Mouse (Mus musculus) lung, embryonic 15.5 days (tissue): Measurements from ENCODE around the gene Acy3. TPM values are rescaled to one million over a fixed set of nuclear protein-coding genes. Genes with fewer than 3 reads are reported as not detected.
"Not testable (repeated sequence)": the region's sequence is repeated elsewhere in the genome, so short reads cannot be mapped to it uniquely, and the experiment has no call there.

ENCODE experiments used
- ATAC-seq: fragments of 200-750 bp; cut with Nextera tagmentation; 2 replicates; pipeline ENCODE4 v1.8.0; 2017; ENCODE audit warnings: moderate number of reproducible peaks, borderline replicate concordance; ENCODE audit not compliant: low FRiP score, low TSS enrichment; ENCODE audit errors: extremely low read depth
- H3K27ac ChIP-seq: fragments of 300-500 bp; sonication (generic); 2 replicates; pipeline ENCODE4 v1.5.1; 2015; ENCODE audit warnings: moderate library complexity, mild to moderate bottlenecking, inconsistent platforms
- H3K27me3 ChIP-seq: fragments of 300-500 bp; sonication (generic); 2 replicates; pipeline ENCODE4 v1.6.1; 2015; ENCODE audit warnings: inconsistent platforms
- H3K36me3 ChIP-seq: fragments of 300-500 bp; sonication (generic); 2 replicates; pipeline ENCODE4 v1.6.1; 2015; ENCODE audit warnings: inconsistent platforms
- H3K4me1 ChIP-seq: fragments of 300-500 bp; sonication (generic); 2 replicates; pipeline ENCODE4 v1.6.1; 2015; ENCODE audit warnings: inconsistent platforms
- H3K4me2 ChIP-seq: fragments of 300-500 bp; sonication (generic); 2 replicates; pipeline ENCODE4 v1.6.1; 2015; ENCODE audit warnings: inconsistent platforms, mild to moderate bottlenecking, moderate library complexity
- H3K4me3 ChIP-seq: fragments of 300-500 bp; sonication (generic); 2 replicates; pipeline ENCODE4 v1.5.1; 2015; ENCODE audit warnings: mild to moderate bottlenecking, inconsistent platforms
- H3K9ac ChIP-seq: fragments of 300-500 bp; sonication (generic); 2 replicates; pipeline ENCODE4 v1.6.1; 2015; ENCODE audit warnings: inconsistent platforms
- H3K9me3 ChIP-seq: fragments of 300-500 bp; sonication (generic); 2 replicates; pipeline ENCODE4 v1.6.1; 2016; ENCODE audit warnings: inconsistent platforms
- WGBS: fragments of 180-500 bp; shearing (Covaris S2); methylation state at CpG from one replicate; pipeline ENCODE4 v1.1.7; 2015; 5-methylcytosine and 5-hydroxymethylcytosine counted together
- polyA plus RNA-seq: library from polyadenylated mRNA; unstranded; fragments of >200 nt; fragmentation: Nextera tagmentation; extraction: Ambion mirVana; gene quantifications from 2 replicates; pipeline ENCODE4 v1.2.1, GENCODE M21; 2015

Gene Acy3
- polyA plus RNA-seq, 1 experiment from 2014 or later = 11.1 TPM

- no peak for ATAC-seq
- 57% methylated on average over 3 of the region's 3 CpGs for WGBS
- peaks cover 4% of the 10 kb centered on the region; the same call in 1 of the 2 replicates for H3K4me1 ChIP-seq
- no peak overlapping the region for H3K9ac ChIP-seq
- peaks cover 6% of the 10 kb centered on the region; the same call in 1 of the 2 replicates for H3K36me3 ChIP-seq
- no peaks in the 10 kb centered on the region for H3K27me3 ChIP-seq
- no peaks in the 10 kb centered on the region for H3K9me3 ChIP-seq
- H3K27ac ChIP-seq = no peak overlapping the region
- no peak overlapping the region for H3K4me3 ChIP-seq
- no peak overlapping the region for H3K4me2 ChIP-seq
Observed at GRCm38 (mm10) chr19:4033298-4033697, 46.9 kb downstream of the Acy3 start.

- peaks cover 6% of the 10 kb centered on the region; the same call in 1 of the 2 replicates for H3K36me3 ChIP-seq
- no peaks in the 10 kb centered on the region for H3K9me3 ChIP-seq
- H3K27ac ChIP-seq = no peak overlapping the region
- no peak overlapping the region for H3K4me2 ChIP-seq
- no peak for ATAC-seq
- 44% methylated on average over 5 of the region's 5 CpGs for WGBS
- no peak overlapping the region for H3K9ac ChIP-seq
- no peaks in the 10 kb centered on the region for H3K27me3 ChIP-seq
- no peak overlapping the region for H3K4me3 ChIP-seq
- peaks cover 4% of the 10 kb centered on the region; the same call in 1 of the 2 replicates for H3K4me1 ChIP-seq
Observed at GRCm38 (mm10) chr19:4033742-4034141, 47.4 kb downstream of the Acy3 start.

- Histone ChIP-seq H3K9me3 (no peaks in the 10 kb centered on the region), H3K36me3 (peaks cover 6% of the 10 kb centered on the region; the same call in 1 of the 2 replicates), H3K27me3 (no peaks in the 10 kb centered on the region), H3K4me2 (peak overlapping the region; percentile 23; the same call in 1 of the 2 replicates), H3K4me1 (peaks cover 4% of the 10 kb centered on the region; the same call in 1 of the 2 replicates), H3K9ac (no peak overlapping the region), H3K4me3 (no peak overlapping the region), H3K27ac (no peak overlapping the region)
- ATAC-seq = no peak
- WGBS = 68% methylated on average over 12 of the region's 12 CpGs
Observed at GRCm38 (mm10) chr19:4036327-4037045, 50.1 kb downstream of the Acy3 start.

GRCm38 (mm10) chr19:4037154-4037787 is 50.9 kb downstream of the Acy3 start:
- H3K36me3 ChIP-seq, H3K4me1 ChIP-seq, H3K9me3 ChIP-seq, H3K27me3 ChIP-seq: not testable (repeated sequence)
- WGBS = 23% methylated on average over 7 of the region's 8 CpGs
- Histone ChIP-seq H3K4me2 (peak overlapping the region; percentile 74), H3K9ac (peak overlapping the region; percentile 59), H3K27ac (peak overlapping the region; percentile 77), H3K4me3 (peak overlapping the region; percentile 63)
- peak; percentile 56 for ATAC-seq

GRCm38 (mm10) chr19:4037788-4038232 is 51.4 kb downstream of the Acy3 start, which contains the start of gene Gstp1:
TSS of gene Gstp1 (minus strand) at chr19:4037985.
- ATAC-seq = peak; percentile 90; the same call in 1 of the 2 replicates
- H3K27ac ChIP-seq = peak within 1 kb of the TSS; percentile 77
- H3K36me3 ChIP-seq = peaks cover 6% of the 10 kb centered on the region; the same call in 1 of the 2 replicates
- H3K4me2 ChIP-seq = peak within 1 kb of the TSS; percentile 74
- no peaks in the 10 kb centered on the region for H3K9me3 ChIP-seq
- H3K9ac ChIP-seq = peak within 1 kb of the TSS; percentile 59
- WGBS = under 1% methylated on average over 26 of the region's 26 CpGs
- H3K4me1 ChIP-seq = peaks cover 4% of the 10 kb centered on the region; the same call in 1 of the 2 replicates
- H3K4me3 ChIP-seq = peak within 1 kb of the TSS; percentile 63
- H3K27me3 ChIP-seq = no peaks in the 10 kb centered on the region

Other genes starting within 250 kb of the Acy3 start
- 25.9 and 31.8 TPM in 2 replicates for gene Kmt5b, start 219.1 kb upstream of the Acy3 start, polyA plus RNA-seq
- 55.8 and 68.1 TPM in 2 replicates for gene Chka, start 134.8 kb upstream of the Acy3 start, polyA plus RNA-seq
- 46.6 and 53.1 TPM in 2 replicates for gene Tcirg1, start 79.4 kb upstream of the Acy3 start, polyA plus RNA-seq
- gene Ndufs8, start 73.8 kb upstream of the Acy3 start, polyA plus RNA-seq = 303 and 306 TPM in 2 replicates
- gene Aldh3b1, start 56.8 kb upstream of the Acy3 start, polyA plus RNA-seq = 3.5 and 4.6 TPM in 2 replicates
- gene Unc93b1, start 51.4 kb upstream of the Acy3 start, polyA plus RNA-seq = 18.4 and 22.3 TPM in 2 replicates
- gene Aldh3b3, start 27.9 kb upstream of the Acy3 start, polyA plus RNA-seq = 0.11 and 0.13 TPM in 2 replicates
- 1.3 and 1.5 TPM in 2 replicates for gene Aldh3b2, start 14.2 kb upstream of the Acy3 start, polyA plus RNA-seq
- gene Tbx10, start 6.2 kb downstream of the Acy3 start, polyA plus RNA-seq = not detected in 2 replicates
- gene Nudt8, start 14.0 kb downstream of the Acy3 start, polyA plus RNA-seq = 25.9 and 28.0 TPM in 2 replicates
- 2.3 and 2.4 TPM in 2 replicates for gene Gm49405, start 14.1 kb downstream of the Acy3 start, polyA plus RNA-seq
- 3.6 and 4.9 TPM in 2 replicates for gene Doc2g, start 16.7 kb downstream of the Acy3 start, polyA plus RNA-seq
- 191 and 199 TPM in 2 replicates for gene Ndufv1, start 26.2 kb downstream of the Acy3 start, polyA plus RNA-seq
- gene Gstp1, start 51.4 kb downstream of the Acy3 start, polyA plus RNA-seq = 470 and 486 TPM in 2 replicates
- gene Gstp2, start 59.5 kb downstream of the Acy3 start, polyA plus RNA-seq = 3.9 and 5.2 TPM in 2 replicates
- 0.22 and 0.83 TPM in 2 replicates for gene Gstp3, start 73.0 kb downstream of the Acy3 start, polyA plus RNA-seq
- gene Cabp2, start 95.0 kb downstream of the Acy3 start, polyA plus RNA-seq = not detected in 2 replicates
- gene Cdk2ap2, start 110.6 kb downstream of the Acy3 start, polyA plus RNA-seq = 100 and 103 TPM in 2 replicates
- gene Pitpnm1, start 113.4 kb downstream of the Acy3 start, polyA plus RNA-seq = 12.5 and 13.8 TPM in 2 replicates
- gene Aip, start 139.3 kb downstream of the Acy3 start, polyA plus RNA-seq = 104 and 106 TPM in 2 replicates
- gene Gpr152, start 153.2 kb downstream of the Acy3 start, polyA plus RNA-seq = not detected in 2 replicates
- gene Cabp4, start 157.5 kb downstream of the Acy3 start, polyA plus RNA-seq = 0.11 TPM in 1 of 2 replicates, not detected in the other
- gene Coro1b, start 162.0 kb downstream of the Acy3 start, polyA plus RNA-seq = 157 and 168 TPM in 2 replicates
- 3.4 and 13.5 TPM in 2 replicates for gene Ptprcap, start 167.0 kb downstream of the Acy3 start, polyA plus RNA-seq
- 45.0 and 49.4 TPM in 2 replicates for gene Rps6kb2, start 176.8 kb downstream of the Acy3 start, polyA plus RNA-seq
- gene Carns1, start 188.9 kb downstream of the Acy3 start, polyA plus RNA-seq = 2.4 and 2.8 TPM in 2 replicates
- 2.5 and 6.7 TPM in 2 replicates for gene Tbc1d10c, start 204.7 kb downstream of the Acy3 start, polyA plus RNA-seq
- gene Ppp1ca, start 205.5 kb downstream of the Acy3 start, polyA plus RNA-seq = 974 TPM in 2 replicates
- gene Rad9a, start 215.1 kb downstream of the Acy3 start, polyA plus RNA-seq = 32.5 and 34.7 TPM in 2 replicates
- 4.7 and 5.5 TPM in 2 replicates for gene Clcf1, start 227.7 kb downstream of the Acy3 start, polyA plus RNA-seq
- gene AC109138.7, start 227.8 kb downstream of the Acy3 start, polyA plus RNA-seq = not detected in 2 replicates
- gene Pold4, start 245.3 kb downstream of the Acy3 start, polyA plus RNA-seq = 27.6 and 32.4 TPM in 2 replicates